Mouse (Mus musculus): ENCODE results near the gene Mgat2.

The Mgat2 gene

GRCm38 (mm10) chr12:69177526-69177925, 6.4 kb upstream of the Mgat2 start:
- peak; percentile 78 for DNase-seq (ENCODE audit: low read depth, low spot score)

GRCm38 (mm10) chr12:69179371-69179770, 4.6 kb upstream of the Mgat2 start:
- peak; percentile 86 for DNase-seq (ENCODE audit: low read depth, low spot score)

- DNase-seq (ENCODE audit: low read depth, low spot score): no peak
These were observed 2.2 kb upstream of the Mgat2 start for GRCm38 (mm10) chr12:69181800-69182199.

- peak; percentile 47 for DNase-seq (ENCODE audit: low read depth, low spot score)
These were observed 662 bp downstream of the Mgat2 start for GRCm38 (mm10) chr12:69184342-69185295.

GRCm38 (mm10) chr12:69185371-69185770, 1.4 kb downstream of the Mgat2 start:
- DNase-seq (ENCODE audit: low read depth, low spot score): no peak

- no peak for DNase-seq (ENCODE audit: low read depth, low spot score)
These were observed 3.0 kb downstream of the Mgat2 start for GRCm38 (mm10) chr12:69186811-69187471.

- no peak for DNase-seq (ENCODE audit: low read depth, low spot score)
These were observed 6.1 kb downstream of the Mgat2 start for GRCm38 (mm10) chr12:69190074-69190473.

GRCm38 (mm10) chr12:69190522-69190921, 6.6 kb downstream of the Mgat2 start:
- no peak for DNase-seq (ENCODE audit: low read depth, low spot score)

- DNase-seq (ENCODE audit: low read depth, low spot score): no peak
These were observed 7.4 kb downstream of the Mgat2 start for GRCm38 (mm10) chr12:69191396-69191795.

- DNase-seq (ENCODE audit: low read depth, low spot score): no peak
These were observed 8.7 kb downstream of the Mgat2 start for GRCm38 (mm10) chr12:69192637-69193036.

GRCm38 (mm10) chr12:69196444-69197377, 12.8 kb downstream of the Mgat2 start, which contains the start of gene Gm49383:
TSS of gene Gm49383 (minus strand) at chr12:69197104.
- DNase-seq (ENCODE audit: low read depth, low spot score): peak; percentile 50

- DNase-seq (ENCODE audit: low read depth, low spot score): peak; percentile 66
These were observed 13.6 kb downstream of the Mgat2 start for GRCm38 (mm10) chr12:69197378-69198163.

- DNase-seq (ENCODE audit: low read depth, low spot score): peak; percentile 73
These were observed 14.2 kb downstream of the Mgat2 start, which contains the start of gene Dnaaf2 for GRCm38 (mm10) chr12:69198164-69198535. TSS of gene Dnaaf2 (minus strand) at chr12:69198429.

GRCm38 (mm10) chr12:69198985-69199384, 15.0 kb downstream of the Mgat2 start:
- no peak for DNase-seq (ENCODE audit: low read depth, low spot score)

GRCm38 (mm10) chr12:69204052-69204833, 20.3 kb downstream of the Mgat2 start, which contains the start of gene Gm49384:
TSS of gene Gm49384 (minus strand) at chr12:69204267.
- peak; percentile 69 for DNase-seq (ENCODE audit: low read depth, low spot score)

- DNase-seq (ENCODE audit: low read depth, low spot score): no peak
These were observed 23.4 kb downstream of the Mgat2 start for GRCm38 (mm10) chr12:69207396-69207795.

- DNase-seq (ENCODE audit: low read depth, low spot score): no peak
These were observed 24.0 kb downstream of the Mgat2 start for GRCm38 (mm10) chr12:69207926-69208325.

- DNase-seq (ENCODE audit: low read depth, low spot score): peak; percentile 59
These were observed 24.6 kb downstream of the Mgat2 start for GRCm38 (mm10) chr12:69208520-69208919.

- DNase-seq (ENCODE audit: low read depth, low spot score): peak; percentile 87
These were observed 26.4 kb downstream of the Mgat2 start for GRCm38 (mm10) chr12:69210056-69210979.
